Mouse (Mus musculus) MEL-GATA-1-ER (cell line): ENCODE results near the gene Trim29.

Experiments
- DNase-seq: peaks from one replicate; pipeline ENCODE4 v3.0.0-alpha.2; 2012; ENCODE audit warnings: low read depth; ENCODE audit errors: extremely low read depth

The Trim29 gene

GRCm38 (mm10) chr9:43313805-43314204 lies 3.2 kb downstream of the Trim29 start:
- no peak for DNase-seq

DNA sequence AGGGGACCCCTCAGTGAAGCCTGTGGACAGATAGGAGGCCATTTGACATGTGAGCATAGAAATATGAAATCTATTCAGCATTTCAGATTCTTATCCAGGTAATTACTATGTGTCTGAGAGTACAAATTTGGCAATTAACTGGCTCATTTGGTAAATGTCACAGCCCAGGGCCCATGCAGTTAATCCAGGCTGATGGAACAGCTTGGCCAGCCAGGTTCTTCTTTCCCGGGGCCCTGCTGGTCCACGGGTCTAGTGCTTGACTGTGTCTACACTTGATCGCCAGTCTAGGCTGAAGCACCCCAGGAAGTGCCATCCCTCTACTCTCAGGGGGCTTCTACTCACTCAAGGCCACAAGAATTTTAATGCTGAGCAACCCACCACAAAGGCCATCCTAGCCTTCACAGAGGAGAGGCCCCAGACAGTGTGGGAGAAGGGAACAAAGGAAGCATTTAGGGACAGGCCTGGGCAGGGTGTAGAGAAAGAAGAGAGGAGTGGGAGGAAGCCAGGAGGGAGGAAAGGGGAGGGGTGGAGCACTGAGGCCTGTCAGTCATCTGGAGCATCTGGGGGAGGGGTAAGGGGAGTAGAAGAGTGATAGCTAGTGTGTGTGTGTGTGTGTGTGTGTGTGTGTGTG lies 4.8 kb downstream of the Trim29 start:
- no peak for DNase-seq

- DNase-seq = no peak
Measured at GRCm38 (mm10) chr9:43316466-43316865, 5.8 kb downstream of the Trim29 start.

DNA sequence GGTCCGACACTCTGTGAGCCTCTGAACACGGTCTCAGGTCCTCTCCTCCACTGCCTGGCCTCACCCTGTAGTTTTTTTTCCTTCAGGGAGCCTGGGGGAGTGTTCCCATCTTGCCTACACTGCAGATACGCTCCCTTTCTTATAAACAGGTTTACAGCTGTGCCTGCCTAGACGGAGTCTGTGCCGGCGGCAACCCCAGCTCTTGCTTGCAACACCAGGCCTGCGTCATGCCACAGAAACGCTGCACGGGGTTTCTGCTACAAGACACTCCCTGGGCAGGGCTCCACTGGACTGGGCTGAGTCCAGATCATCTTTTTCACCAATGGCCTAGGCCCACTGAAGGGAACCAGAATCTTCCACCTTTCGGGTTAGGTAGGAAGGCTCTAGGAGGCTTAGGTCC lies 8.0 kb downstream of the Trim29 start:
- DNase-seq = no peak

DNA sequence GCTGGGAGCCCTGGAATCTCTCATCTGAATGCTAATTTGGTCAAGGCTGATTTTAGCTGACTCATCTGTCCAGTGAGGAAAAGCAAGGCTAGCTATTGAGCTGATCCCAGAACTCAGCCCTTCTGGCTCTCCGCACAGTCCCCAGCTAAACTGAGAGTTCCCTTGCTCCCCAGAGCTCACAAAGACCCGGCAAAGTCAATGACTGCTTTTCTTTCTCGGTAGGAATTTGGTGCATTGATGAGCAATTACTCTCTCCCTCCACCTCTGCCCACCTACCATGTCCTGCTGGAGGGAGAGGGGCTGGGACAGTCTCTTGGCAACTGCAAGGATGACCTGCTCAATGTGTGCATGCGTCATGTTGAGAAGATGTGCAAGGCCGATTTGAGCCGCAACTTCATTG lies 11.3 kb downstream of the Trim29 start:
- DNase-seq = no peak

DNA sequence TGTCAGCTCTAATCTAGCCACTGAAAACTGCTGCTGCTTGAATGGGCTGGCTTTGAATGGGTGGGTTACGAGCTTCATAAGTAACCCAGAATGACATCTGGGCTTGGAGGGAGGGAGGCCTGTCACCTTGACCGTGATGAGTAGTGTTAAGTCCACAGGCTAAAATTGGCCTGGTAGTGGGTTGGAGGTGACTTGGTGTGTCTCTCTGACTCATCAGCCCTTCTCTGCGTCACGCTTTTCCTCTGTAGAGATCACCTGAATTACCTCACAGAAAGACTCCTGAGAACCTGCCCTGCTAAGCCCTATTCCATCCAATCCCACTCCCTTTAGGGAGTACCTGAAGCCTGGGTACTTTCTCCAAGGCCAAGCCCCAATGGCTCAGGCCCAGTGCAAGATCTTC lies 12.0 kb downstream of the Trim29 start:
- no peak for DNase-seq

GRCm38 (mm10) chr9:43325486-43325885 lies 14.8 kb downstream of the Trim29 start:
- DNase-seq = no peak

DNA sequence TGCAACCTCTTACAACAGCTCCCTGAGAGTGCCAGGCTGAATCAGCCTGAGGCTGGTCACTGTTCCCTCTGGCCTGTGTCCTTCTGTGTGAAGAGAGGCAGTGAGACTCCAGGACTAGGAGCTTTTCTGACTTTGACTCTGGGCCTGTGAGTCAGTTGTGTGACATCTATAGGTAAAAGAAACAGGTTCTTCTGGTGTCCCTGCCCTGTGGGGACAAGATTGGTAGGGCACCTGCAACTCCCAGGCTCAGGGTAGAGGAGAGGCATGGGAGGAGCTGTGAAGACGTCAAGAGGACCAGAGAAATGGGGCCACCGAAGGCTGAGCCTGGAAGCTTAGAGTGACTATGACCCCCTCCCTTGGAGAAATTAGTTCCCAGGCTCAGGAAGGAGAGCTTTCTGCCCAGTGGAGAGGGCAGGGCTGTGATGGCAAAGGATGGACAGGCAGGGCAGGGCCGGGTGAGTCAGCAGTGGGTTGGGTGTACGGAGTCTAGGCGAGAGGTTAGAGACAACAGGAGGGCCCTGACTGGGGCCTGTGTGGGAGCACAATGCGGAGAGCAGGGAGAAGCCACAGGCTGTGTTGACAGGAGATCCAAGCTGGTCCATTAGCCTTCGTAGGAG lies 15.5 kb downstream of the Trim29 start:
- DNase-seq = no peak

DNA sequence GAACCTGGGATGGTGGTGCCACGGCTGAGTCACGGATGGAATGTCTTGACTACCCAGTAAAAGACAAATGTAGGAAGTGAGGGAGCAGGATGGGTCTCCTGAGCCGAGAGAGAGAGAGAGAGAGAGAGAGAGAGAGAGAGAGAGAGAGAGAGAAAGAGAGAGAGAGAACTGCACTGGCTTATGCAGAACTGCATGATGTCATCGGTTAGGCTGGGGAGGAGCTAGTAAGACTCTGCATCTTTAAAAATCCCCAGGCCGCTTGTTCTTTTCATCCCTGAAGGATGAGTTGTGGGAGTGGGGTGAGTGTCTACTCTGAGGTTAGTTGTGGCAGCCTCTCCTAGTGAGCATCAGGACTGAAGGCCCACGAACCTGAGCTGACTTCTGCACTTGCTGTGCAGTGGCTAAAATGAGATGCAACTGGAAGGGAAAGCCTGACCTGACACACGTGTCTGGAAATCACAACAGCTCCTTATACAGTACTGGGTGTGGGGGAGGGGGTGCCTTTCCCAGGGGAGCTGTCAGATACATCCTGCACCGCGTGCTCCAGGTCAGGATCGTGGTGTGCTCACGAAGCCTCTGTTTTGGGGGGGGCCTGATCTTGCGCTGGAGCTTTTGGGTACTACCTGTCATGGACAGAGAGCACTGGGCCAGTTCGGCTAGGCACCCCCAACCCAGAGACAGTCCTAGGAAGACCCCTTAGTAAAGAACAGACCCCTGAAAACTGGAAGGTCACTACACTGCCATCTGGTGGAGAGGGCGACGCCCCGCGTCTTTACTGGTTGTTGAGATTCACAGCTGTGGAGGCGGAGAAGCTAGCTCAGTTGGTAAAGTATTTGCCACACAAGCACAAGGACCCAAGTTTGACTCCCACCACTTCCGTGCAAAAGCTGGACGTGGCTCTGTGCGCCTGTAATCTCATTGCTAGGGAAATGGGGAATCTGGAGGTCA lies 16.8 kb downstream of the Trim29 start:
- DNase-seq = no peak

DNA sequence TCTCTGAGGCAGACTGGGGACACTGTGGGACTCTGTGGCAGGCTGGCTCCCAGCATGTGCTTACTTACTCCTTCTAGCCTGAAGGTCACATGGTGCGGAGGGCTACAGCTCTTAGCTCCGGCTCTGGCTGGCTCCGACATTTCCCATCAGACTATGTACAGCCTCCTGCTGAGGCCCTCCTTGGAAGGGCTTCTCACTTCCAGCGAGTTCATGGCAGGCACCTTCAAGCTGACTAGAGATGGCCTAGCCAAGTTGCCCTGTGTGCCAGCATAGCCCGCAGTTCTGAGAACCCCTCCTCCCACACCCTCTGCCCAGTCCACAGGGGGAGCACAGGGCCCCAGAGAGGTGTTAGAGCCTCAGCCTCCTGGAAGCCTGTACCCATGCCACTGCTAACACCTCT lies 19.8 kb downstream of the Trim29 start:
- DNase-seq = no peak

DNA sequence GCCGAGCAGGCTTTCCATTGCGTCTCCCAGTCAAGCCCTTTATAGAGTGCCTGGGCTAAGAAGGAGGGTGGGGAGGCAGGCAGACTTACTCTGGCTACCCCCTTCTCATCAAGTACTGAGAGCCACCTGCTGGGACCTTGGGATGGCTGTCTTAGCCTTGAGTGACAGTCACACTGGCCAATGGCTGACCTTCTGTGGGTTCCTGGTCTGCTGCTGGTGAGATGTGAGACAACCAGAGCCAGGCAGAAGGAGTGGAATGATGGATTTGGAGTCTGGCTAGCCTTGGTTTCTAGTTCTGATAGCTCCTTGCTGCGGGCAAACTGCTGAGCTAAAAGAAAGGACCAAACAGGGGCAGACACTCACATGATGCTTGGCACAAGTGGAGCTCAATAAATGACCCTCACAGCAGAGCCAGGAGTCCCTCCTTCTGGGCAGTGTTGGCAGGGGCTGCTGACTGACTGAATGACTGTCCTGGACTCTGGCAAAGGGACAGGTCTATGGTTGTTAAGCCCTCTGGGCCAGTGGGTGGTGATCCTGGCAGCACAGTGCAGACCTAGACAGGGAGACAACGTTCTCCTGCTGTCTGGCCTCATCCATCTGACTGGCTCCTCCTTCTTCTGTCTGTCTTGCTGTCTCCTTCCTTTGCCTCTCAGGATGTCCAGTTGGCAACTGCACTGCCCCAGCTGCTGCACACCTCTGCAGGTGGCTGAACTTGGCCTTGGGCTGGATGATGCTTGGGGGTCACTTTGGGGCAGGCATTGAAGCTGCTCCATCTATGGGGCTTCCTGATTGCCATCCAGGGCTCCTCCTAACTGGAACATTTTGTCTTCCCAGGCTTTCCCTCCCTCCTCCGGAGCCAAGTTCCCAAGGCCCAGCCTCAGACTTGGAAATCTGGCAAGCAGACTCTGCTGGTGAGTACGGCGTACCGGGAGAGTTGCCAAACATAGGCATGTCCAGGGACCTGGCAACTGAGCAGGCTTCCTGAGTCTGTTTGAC lies 21.1 kb downstream of the Trim29 start:
- DNase-seq = no peak

DNA sequence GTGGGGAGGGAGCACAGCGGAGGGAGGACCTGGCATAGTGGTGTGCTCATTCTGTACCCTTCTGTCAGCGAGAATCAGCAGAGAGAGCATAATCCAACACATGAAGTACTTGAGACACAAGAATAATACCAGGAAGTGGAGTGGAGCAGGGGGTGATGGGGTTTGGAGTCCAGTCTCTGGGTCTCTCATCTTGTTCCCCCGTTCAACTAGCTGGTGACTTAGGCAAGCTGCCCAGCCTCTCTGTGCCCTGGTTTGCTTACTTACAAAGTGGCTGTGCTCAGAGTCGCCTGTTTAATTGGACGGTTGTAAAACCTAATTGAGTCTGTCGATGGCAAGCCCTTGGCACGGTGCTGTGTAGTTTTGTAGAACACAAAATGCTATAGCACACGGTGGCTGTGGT lies 23.8 kb downstream of the Trim29 start:
- no peak for DNase-seq

DNA sequence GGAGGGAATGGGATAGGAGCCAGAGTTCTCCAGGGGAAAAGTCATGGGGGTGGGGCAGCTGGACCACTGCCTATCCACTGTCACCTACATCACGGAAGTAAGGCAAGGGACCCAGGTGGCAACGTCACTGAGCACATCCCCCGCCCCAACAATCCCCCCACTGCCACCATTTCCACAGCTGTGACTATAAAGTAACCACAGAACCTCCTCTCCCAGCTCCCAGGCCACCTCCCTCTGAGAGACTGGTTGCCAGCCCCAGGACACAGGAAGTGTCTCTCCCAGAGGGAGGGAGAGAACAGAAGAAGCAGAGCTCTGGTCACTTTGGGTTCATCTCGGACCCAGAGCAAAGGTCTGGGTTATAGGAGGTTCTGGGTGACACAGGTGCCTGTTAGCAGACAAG lies 27.0 kb downstream of the Trim29 start:
- no peak for DNase-seq

DNA sequence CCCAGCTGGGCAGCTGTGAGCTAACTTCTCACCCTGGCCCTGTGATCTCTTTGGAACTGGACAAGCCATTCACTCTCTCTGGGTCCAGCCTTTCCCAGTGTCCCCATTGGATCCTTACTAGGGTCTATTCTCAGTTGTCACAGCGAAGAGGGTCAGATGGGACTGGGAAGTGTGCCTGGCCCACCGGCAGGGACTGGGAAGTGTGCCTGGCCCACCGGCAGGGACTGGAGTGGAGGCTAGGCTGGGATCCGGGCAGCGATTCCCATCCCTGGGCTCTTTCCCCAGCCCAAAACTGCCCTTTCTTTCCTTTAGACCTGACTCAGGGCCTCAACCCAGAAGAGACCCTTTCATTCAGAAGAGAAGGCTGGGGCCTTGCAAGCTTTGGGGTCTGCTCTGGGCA lies 27.4 kb downstream of the Trim29 start:
- DNase-seq = no peak

GRCm38 (mm10) chr9:43339614-43340020 lies 29.0 kb downstream of the Trim29 start:
- DNase-seq = no peak

- no peak for DNase-seq
Measured at GRCm38 (mm10) chr9:43350089-43350488, 39.4 kb downstream of the Trim29 start.

DNA sequence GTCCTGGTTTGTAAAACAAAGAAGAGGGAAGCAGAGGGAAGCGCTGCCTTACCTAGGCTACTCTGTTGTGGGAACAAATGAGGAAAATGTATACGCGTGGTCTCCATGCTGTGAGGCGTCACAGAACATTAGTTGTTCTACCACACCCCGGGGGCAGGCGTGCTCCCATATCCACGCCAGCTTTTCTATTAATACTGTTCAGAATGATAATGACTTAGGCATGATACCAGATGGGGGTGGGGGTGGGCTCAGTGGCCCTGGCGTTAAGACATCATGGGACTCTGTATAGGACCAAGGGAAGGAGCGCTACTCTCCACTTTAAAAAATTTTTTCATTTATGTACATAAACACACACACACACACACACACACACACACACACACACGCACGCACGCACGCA lies 40.4 kb downstream of the Trim29 start:
- no peak for DNase-seq

DNA sequence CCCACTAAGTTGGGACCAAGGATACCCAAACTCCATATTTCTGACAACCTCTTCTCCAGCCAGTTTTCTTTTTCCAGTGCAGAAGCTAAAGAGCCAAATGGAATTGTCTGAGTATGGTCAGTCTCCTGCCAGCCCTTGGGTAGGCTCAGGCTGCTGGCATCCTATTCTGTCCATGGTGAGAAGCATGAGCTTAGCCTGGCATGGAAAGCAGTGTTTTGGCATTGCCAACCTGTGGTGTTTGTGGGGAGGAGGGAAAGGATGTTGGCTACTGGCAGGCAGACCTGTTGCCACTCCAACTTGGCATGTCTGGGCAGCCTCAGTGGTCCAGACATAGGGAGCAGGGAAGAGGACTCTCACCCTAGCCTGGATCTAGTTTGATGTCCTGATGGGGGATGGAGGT lies 46.4 kb downstream of the Trim29 start:
- no peak for DNase-seq

- no peak for DNase-seq
Measured at GRCm38 (mm10) chr9:43358591-43359323, 48.1 kb downstream of the Trim29 start.

DNA sequence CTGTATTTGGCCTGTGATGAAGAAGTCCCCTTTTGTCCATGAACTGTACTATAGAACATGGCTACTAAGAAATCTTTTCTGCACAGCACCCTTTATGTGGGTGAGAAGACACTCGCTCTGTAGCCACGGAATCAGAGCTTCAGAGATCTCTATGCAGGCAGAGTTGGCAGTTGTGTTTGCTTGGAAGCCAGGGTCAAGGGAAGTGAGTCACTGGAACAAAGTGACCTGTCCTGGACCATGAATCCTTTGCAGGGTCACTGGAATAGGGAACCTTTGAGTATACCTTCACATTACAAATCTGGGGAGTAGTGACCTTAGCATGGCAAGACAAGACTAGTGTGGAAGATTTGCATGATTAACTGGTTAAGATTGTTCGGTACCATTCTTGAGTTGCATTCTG lies 58.1 kb downstream of the Trim29 start:
- DNase-seq = no peak

DNA sequence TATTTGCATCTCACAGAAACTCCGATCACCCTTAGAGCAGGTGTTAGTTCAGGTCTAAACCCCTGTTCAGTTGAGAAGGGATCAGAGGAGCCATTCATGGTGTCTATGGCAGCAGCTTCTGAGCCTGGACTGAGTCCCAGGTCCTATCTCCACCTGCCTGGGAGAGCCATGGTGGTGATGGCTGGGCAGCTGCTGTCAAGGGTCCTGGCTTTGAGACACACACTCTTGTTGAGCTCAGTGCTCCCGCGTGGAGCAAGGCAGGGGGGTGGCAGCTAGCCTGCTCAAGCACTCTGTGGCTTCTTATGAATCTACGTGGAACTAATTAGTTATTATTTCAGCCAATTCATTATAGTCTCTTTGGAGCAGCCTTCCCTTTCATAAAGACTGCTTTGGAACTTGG lies 73.2 kb downstream of the Trim29 start:
- no peak for DNase-seq
